Mouse (Mus musculus) lung, postnatal 25 days (tissue): ENCODE measurements around the gene Casz1.

ENCODE experiments used
- DNase-seq: peaks from one replicate; pipeline ENCODE4 v3.0.0; 2022; ENCODE audit warnings: low spot score

Gene Casz1

GRCm38 (mm10) chr4:148971613-148972242 lies 167.5 kb downstream of the Casz1 start:
- no peak for DNase-seq

- no peak for DNase-seq
Measured at GRCm38 (mm10) chr4:148972707-148973106, 168.5 kb downstream of the Casz1 start.

GRCm38 (mm10) chr4:148973387-148973786 lies 169.2 kb downstream of the Casz1 start:
- DNase-seq, result no peak

GRCm38 (mm10) chr4:148974833-148975232 lies 170.6 kb downstream of the Casz1 start:
- DNase-seq, result no peak

GRCm38 (mm10) chr4:148978221-148978855 lies 174.1 kb downstream of the Casz1 start:
- no peak for DNase-seq

GRCm38 (mm10) chr4:148978926-148979325 lies 174.7 kb downstream of the Casz1 start:
- DNase-seq, result no peak

GRCm38 (mm10) chr4:148979837-148980236 lies 175.6 kb downstream of the Casz1 start:
- no peak for DNase-seq

GRCm38 (mm10) chr4:148982274-148982673 lies 178.0 kb downstream of the Casz1 start:
- no peak for DNase-seq

- no peak for DNase-seq
Measured at GRCm38 (mm10) chr4:148984701-148985540, 180.7 kb downstream of the Casz1 start.

- no peak for DNase-seq
Measured at GRCm38 (mm10) chr4:148985541-148986476, 181.6 kb downstream of the Casz1 start.

- DNase-seq, result no peak
Measured at GRCm38 (mm10) chr4:148990038-148990437, 185.8 kb downstream of the Casz1 start.

- no peak for DNase-seq
Measured at GRCm38 (mm10) chr4:148993948-148994347, 189.7 kb downstream of the Casz1 start.

- DNase-seq, result no peak
Measured at GRCm38 (mm10) chr4:149000746-149001145, 196.5 kb downstream of the Casz1 start.

- no peak for DNase-seq
Measured at GRCm38 (mm10) chr4:149001515-149001914, 197.3 kb downstream of the Casz1 start.

GRCm38 (mm10) chr4:149002441-149003093 lies 198.3 kb downstream of the Casz1 start:
- DNase-seq, result no peak
